Mouse (Mus musculus) kidney, embryonic 14.5 days (tissue): ENCODE measurements at regions not wholly inside any gene's neighbourhood (a gene's known extent, or its start where the extent isn't known, plus 50 kb on each side); places are given as distances from the start of the nearest gene placed in this dataset.
A peak's percentile ranks its signal among the peaks of the same experiment; 100 is the strongest.
"Not testable (repeated sequence)": the region's sequence is repeated elsewhere in the genome, so short reads cannot be mapped to it uniquely, and the experiment has no call there.

Experiments used
- ATAC-seq: fragments of 200-750 bp; cut with Nextera tagmentation; 2 replicates; pipeline ENCODE4 v1.8.0; 2017; ENCODE audit warnings: moderate number of reproducible peaks, mild to moderate bottlenecking, moderate TSS enrichment, moderate library complexity; ENCODE audit not compliant: low FRiP score, low TSS enrichment
- H3K27ac ChIP-seq: fragments of 300-500 bp; sonication (generic); 2 replicates; pipeline ENCODE4 v1.5.1; 2014; ENCODE audit warnings: low read depth, mild to moderate bottlenecking, low read length, moderate library complexity, mixed read lengths
- H3K27me3 ChIP-seq: fragments of 300-500 bp; sonication (generic); 2 replicates; pipeline ENCODE4 v1.6.1; 2014; ENCODE audit warnings: mild to moderate bottlenecking, low read length; ENCODE audit not compliant: control insufficient read depth, insufficient read depth
- H3K36me3 ChIP-seq: fragments of 300-500 bp; sonication (generic); 2 replicates; pipeline ENCODE4 v1.6.1; 2014; ENCODE audit warnings: low read length, mixed read lengths; ENCODE audit not compliant: control insufficient read depth, insufficient read depth
- H3K4me1 ChIP-seq: fragments of 300-500 bp; sonication (generic); 2 replicates; pipeline ENCODE4 v1.6.1; 2014; ENCODE audit warnings: low read length, mixed read lengths; ENCODE audit not compliant: control insufficient read depth, insufficient read depth
- H3K4me2 ChIP-seq: fragments of 300-500 bp; sonication (generic); replicated peaks from 2 replicates; pipeline ENCODE4 v1.6.1; 2014; ENCODE audit warnings: low read depth, mild to moderate bottlenecking, low read length
- H3K4me3 ChIP-seq: fragments of 300-500 bp; sonication (generic); 2 replicates; pipeline ENCODE4 v1.5.1; 2014; ENCODE audit warnings: mild to moderate bottlenecking, low read length
- H3K9ac ChIP-seq: fragments of 300-500 bp; sonication (generic); 2 replicates; pipeline ENCODE4 v1.6.1; 2014; ENCODE audit warnings: low read depth, mild to moderate bottlenecking, low read length, moderate library complexity
- H3K9me3 ChIP-seq: fragments of 300-500 bp; sonication (generic); 2 replicates; pipeline ENCODE4 v1.6.1; 2016; ENCODE audit warnings: low read length; ENCODE audit not compliant: control insufficient read depth
- WGBS: fragments of 180-500 bp; shearing (Covaris S2); extraction: QIAGEN DNeasy Blood & Tissue Kit; methylation state at CpG from one replicate; pipeline ENCODE4 v1.1.7; 2014; 5-methylcytosine and 5-hydroxymethylcytosine counted together

- ATAC-seq, H3K4me2 ChIP-seq, H3K27ac ChIP-seq: not testable (repeated sequence)
Measured at GRCm38 (mm10) chr13:12940911-12941310, 64.3 kb downstream of the Prl2c2 start.

GRCm38 (mm10) chr13:12935103-12935502 is 70.1 kb downstream of the Prl2c2 start:
- not testable (repeated sequence) for H3K4me3 ChIP-seq, H3K27ac ChIP-seq, ATAC-seq, H3K36me3 ChIP-seq, H3K4me2 ChIP-seq, H3K4me1 ChIP-seq, H3K9ac ChIP-seq, H3K27me3 ChIP-seq
- 3% methylated on average over 1 of the region's 1 CpGs for WGBS
- peaks cover 23% of the 10 kb centered on the region for H3K9me3 ChIP-seq

More at GRCm38 (mm10) chr13:12940911-12941310, 64.3 kb downstream of the Prl2c2 start:
- H3K9me3 ChIP-seq, H3K9ac ChIP-seq, H3K36me3 ChIP-seq, H3K4me1 ChIP-seq, H3K27me3 ChIP-seq, H3K4me3 ChIP-seq: not testable (repeated sequence)

- not testable (repeated sequence) for H3K4me2 ChIP-seq, H3K4me1 ChIP-seq, ATAC-seq, H3K4me3 ChIP-seq, H3K9ac ChIP-seq, H3K36me3 ChIP-seq, H3K27me3 ChIP-seq, H3K27ac ChIP-seq
- H3K9me3 ChIP-seq: peaks cover 50% of the 10 kb centered on the region
- 86% methylated on average over 15 of the region's 15 CpGs for WGBS
Measured at GRCm38 (mm10) chr13:12931907-12932617, 73.1 kb downstream of the Prl2c2 start.

GRCm38 (mm10) chr13:12930566-12930965 is 74.6 kb downstream of the Prl2c2 start:
- 83% methylated on average over 5 of the region's 5 CpGs for WGBS
- ATAC-seq: no peak
- H3K4me2 ChIP-seq: no peak overlapping the region

GRCm38 (mm10) chr13:12929806-12930205 is 75.4 kb downstream of the Prl2c2 start:
- ATAC-seq: no peak
- Histone ChIP-seq H3K27me3 (no peaks in the 10 kb centered on the region), H3K36me3 (no peaks in the 10 kb centered on the region), H3K4me3 (no peak overlapping the region), H3K9ac (no peak overlapping the region), H3K9me3 (peaks cover 67% of the 10 kb centered on the region), H3K4me2 (no peak overlapping the region), H3K4me1 (no peaks in the 10 kb centered on the region), H3K27ac (no peak overlapping the region)
- 92% methylated on average over 5 of the region's 5 CpGs for WGBS

More at GRCm38 (mm10) chr13:12930566-12930965, 74.6 kb downstream of the Prl2c2 start:
- H3K27ac ChIP-seq: no peak overlapping the region
- peaks cover 65% of the 10 kb centered on the region for H3K9me3 ChIP-seq
- no peaks in the 10 kb centered on the region for H3K27me3 ChIP-seq
- H3K9ac ChIP-seq: no peak overlapping the region
- no peak overlapping the region for H3K4me3 ChIP-seq
- H3K4me1 ChIP-seq: no peaks in the 10 kb centered on the region
- no peaks in the 10 kb centered on the region for H3K36me3 ChIP-seq

- Histone ChIP-seq H3K4me1 (no peaks in the 10 kb centered on the region), H3K27me3 (no peaks in the 10 kb centered on the region), H3K36me3 (no peaks in the 10 kb centered on the region), H3K9me3 (peaks cover 68% of the 10 kb centered on the region), H3K4me2 (no peak overlapping the region), H3K27ac (no peak overlapping the region), H3K4me3 (no peak overlapping the region), H3K9ac (no peak overlapping the region)
- no peak for ATAC-seq
- 92% methylated on average over 15 of the region's 15 CpGs for WGBS
Measured at GRCm38 (mm10) chr13:12927587-12928345, 77.4 kb downstream of the Prl2c2 start.

GRCm38 (mm10) chr13:12925604-12926003 is 79.6 kb downstream of the Prl2c2 start:
- WGBS: 91% methylated on average over 14 of the region's 14 CpGs
- no peaks in the 10 kb centered on the region for H3K36me3 ChIP-seq
- no peak overlapping the region for H3K9ac ChIP-seq
- H3K9me3 ChIP-seq: peaks cover 59% of the 10 kb centered on the region
- H3K27me3 ChIP-seq: no peaks in the 10 kb centered on the region
- H3K4me2 ChIP-seq: no peak overlapping the region
- no peaks in the 10 kb centered on the region for H3K4me1 ChIP-seq
- no peak overlapping the region for H3K4me3 ChIP-seq
- H3K27ac ChIP-seq: no peak overlapping the region
- peak; percentile 43; the same call in 1 of the 2 replicates for ATAC-seq

- H3K4me3 ChIP-seq: no peak overlapping the region
- H3K36me3 ChIP-seq: no peaks in the 10 kb centered on the region
- no peak for ATAC-seq
- WGBS: 89% methylated on average over 5 of the region's 5 CpGs
- no peak overlapping the region for H3K27ac ChIP-seq
- H3K4me1 ChIP-seq: no peaks in the 10 kb centered on the region
- peaks cover 23% of the 10 kb centered on the region for H3K9me3 ChIP-seq
- H3K4me2 ChIP-seq: no peak overlapping the region
- no peaks in the 10 kb centered on the region for H3K27me3 ChIP-seq
- no peak overlapping the region for H3K9ac ChIP-seq
Measured at GRCm38 (mm10) chr13:12912902-12913301, 92.3 kb downstream of the Prl2c2 start.

- no peaks in the 10 kb centered on the region for H3K27me3 ChIP-seq
- no peak for ATAC-seq
- no peak overlapping the region for H3K27ac ChIP-seq
- H3K4me2 ChIP-seq: no peak overlapping the region
- H3K4me1 ChIP-seq: no peaks in the 10 kb centered on the region
- H3K4me3 ChIP-seq: no peak overlapping the region
- H3K9me3 ChIP-seq: peaks cover 14% of the 10 kb centered on the region; the same call in 1 of the 2 replicates
- H3K36me3 ChIP-seq: no peaks in the 10 kb centered on the region
- no peak overlapping the region for H3K9ac ChIP-seq
Measured at GRCm38 (mm10) chr13:12906151-12906550, 99.0 kb downstream of the Prl2c2 start.
